Mouse (Mus musculus): ENCODE data around the gene Ccn1.

GRCm38 (mm10) chr3:145648991-145649851 lies 560 bp downstream of the Ccn1 start:
- TF ChIP-seq CTCF (IDR thresholded peaks at IDR 0.05; ENCODE audit: control insufficient read depth, insufficient read depth, low read length) (no peak), POLR2A (IDR thresholded peaks at IDR 0.05; ENCODE audit: borderline replicate concordance, control insufficient read depth, low read depth, low read length) (no peak)
